Mouse (Mus musculus): ENCODE results near the gene Fam120a. TPM values are rescaled to one million over a fixed set of nuclear protein-coding genes. Genes with fewer than 3 reads are reported as not detected.

The Fam120a gene
- total and polyA plus RNA-seq, 2 experiments from 2014 or later: 10.3 to 76.3 TPM

DNA sequence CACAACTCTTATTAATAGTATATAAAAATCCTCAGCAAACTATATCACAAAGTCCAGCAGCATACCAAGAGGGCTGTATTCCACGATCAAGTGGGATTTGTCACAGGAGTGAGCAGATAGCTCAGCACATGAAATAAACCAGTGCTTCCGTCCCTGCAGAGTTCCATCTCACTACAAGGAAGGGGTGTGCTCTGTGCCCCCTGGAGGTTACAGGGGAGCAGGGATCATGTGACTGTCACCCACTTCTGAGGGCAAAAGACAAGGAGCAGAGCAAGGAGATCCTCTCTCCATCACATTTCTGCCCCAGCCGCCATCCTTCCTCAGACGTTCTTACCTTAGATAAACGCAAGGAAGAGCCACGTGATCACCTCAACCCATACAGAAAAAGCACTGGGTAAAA is 130.3 kb downstream of the Fam120a start:
- ATAC-seq (no peak), DNase-seq (ENCODE audit: low spot score) (no peak)
- Histone ChIP-seq H3K4me2 (ENCODE audit: low read depth, low read length) (no peak overlapping the region), H3K9ac (replicated peaks; ENCODE audit: low read length) (no peak overlapping the region), H3K36me3 (ENCODE audit: insufficient read depth, low read length) (no peaks in the 10 kb centered on the region), H3K27ac (no peak overlapping the region), H3K4me1 (ENCODE audit: insufficient read depth, low read length) (no peaks in the 10 kb centered on the region), H3K27me3 (ENCODE audit: insufficient read depth, low read length) (no peaks in the 10 kb centered on the region), H3K9me3 (ENCODE audit: low read length) (no peaks in the 10 kb centered on the region), H3K4me3 (ENCODE audit: low read length) (no peak overlapping the region)
- WGBS: 90% methylated on average over 6 of the region's 6 CpGs
- TF ChIP-seq CTCF (IDR thresholded peaks at IDR 0.05; ENCODE audit: low read depth): no peak

DNA sequence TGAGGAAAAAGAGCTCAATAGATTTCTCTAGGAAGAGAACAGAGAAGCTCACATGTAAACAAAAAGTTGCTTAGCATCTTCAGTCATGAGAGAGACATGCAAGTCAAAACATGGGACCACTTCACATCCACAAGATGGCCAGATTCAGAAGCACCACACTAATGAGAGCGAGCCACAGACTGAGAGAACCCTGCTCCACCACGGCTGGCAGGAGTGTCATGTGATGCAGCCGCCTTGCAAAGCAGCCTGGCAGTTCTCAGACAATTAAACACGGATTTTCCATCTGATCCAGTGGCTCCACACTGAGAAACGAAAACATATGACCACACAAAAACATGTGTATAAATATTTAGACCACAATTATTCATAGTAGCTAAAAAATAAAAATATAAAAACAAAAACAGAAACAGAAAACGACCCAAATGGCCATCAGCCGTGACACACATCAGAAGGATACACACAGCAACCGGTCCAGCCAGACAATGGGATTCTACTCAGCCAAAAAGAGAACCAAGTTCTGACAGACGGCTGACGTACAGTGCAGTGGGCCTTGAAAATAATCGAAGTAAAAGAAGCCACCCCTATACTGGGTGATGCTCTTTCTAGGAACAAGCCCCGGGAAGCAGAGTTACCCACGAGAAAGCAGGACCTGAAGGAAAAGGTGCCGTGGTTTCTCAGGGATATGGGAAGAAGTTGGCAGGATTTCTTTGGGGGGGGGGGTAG is 137.1 kb downstream of the Fam120a start:
- Histone ChIP-seq H3K4me3 (ENCODE audit: low read length) (no peak overlapping the region), H3K4me2 (ENCODE audit: low read depth, low read length) (no peak overlapping the region), H3K4me1 (ENCODE audit: insufficient read depth, low read length) (no peaks in the 10 kb centered on the region), H3K9me3 (ENCODE audit: low read length) (no peaks in the 10 kb centered on the region), H3K27me3 (ENCODE audit: insufficient read depth, low read length) (no peaks in the 10 kb centered on the region), H3K36me3 (ENCODE audit: insufficient read depth, low read length) (peaks cover 28% of the 10 kb centered on the region; the same call in 1 of the 2 replicates), H3K9ac (replicated peaks; ENCODE audit: low read length) (no peak overlapping the region), H3K27ac (0 out of 2 replicates have a peak overlapping the region, but pooled peaks have one; percentile 11)
- ATAC-seq (peak; percentile 69), DNase-seq (ENCODE audit: low spot score) (peak; percentile 70)
- 0 out of 2 replicates have a peak, but pooled peaks have one; percentile 4 for TF ChIP-seq CTCF (IDR thresholded peaks at IDR 0.05; ENCODE audit: low read depth)
- WGBS: 49% methylated on average over 14 of the region's 14 CpGs

DNA sequence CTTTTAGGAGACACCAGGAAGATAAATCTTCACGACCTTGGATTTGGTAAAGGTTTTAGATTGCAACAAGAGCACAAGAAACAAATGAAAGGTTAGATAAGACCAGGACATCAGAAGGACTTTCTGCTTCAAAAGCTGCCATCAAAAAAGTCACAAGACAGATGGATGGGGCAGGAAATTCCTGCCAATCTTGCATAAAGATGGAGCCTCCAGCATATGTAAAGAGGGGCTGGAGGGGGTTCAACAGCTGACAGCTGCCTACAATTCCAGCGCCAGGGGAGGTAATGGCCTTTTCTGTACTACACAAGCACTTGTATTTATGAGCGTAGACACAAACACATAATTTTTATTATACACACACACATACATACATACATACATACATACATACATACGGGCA is 138.0 kb downstream of the Fam120a start:
- Histone ChIP-seq H3K4me3 (ENCODE audit: low read length) (no peak overlapping the region), H3K4me2 (ENCODE audit: low read depth, low read length) (no peak overlapping the region), H3K36me3 (ENCODE audit: insufficient read depth, low read length) (peaks cover 37% of the 10 kb centered on the region; the same call in 1 of the 2 replicates), H3K9ac (replicated peaks; ENCODE audit: low read length) (no peak overlapping the region), H3K27me3 (ENCODE audit: insufficient read depth, low read length) (no peaks in the 10 kb centered on the region), H3K9me3 (ENCODE audit: low read length) (no peaks in the 10 kb centered on the region), H3K27ac (no peak overlapping the region), H3K4me1 (ENCODE audit: insufficient read depth, low read length) (no peaks in the 10 kb centered on the region)
- TF ChIP-seq CTCF (IDR thresholded peaks at IDR 0.05; ENCODE audit: low read depth): no peak
- WGBS: 74% methylated on average over 4 of the region's 4 CpGs
- peak; percentile 28 for DNase-seq (ENCODE audit: low spot score)
- ATAC-seq: no peak

Other genes with a start within 250 kb of the Fam120a start
- gene Phf2, start 96.9 kb downstream of the Fam120a start, total RNA-seq (2014; rRNA removed): 24.2 and 25.0 TPM in 2 replicates
- 4.7 and 4.8 TPM in 2 replicates for gene Phf2, start 96.9 kb downstream of the Fam120a start, polyA plus RNA-seq (2015; fragmentation: Nextera tagmentation; extraction: Ambion mirVana)
- 63.8 and 68.9 TPM in 2 replicates for gene Wnk2, start 180.0 kb upstream of the Fam120a start, total RNA-seq (2014; rRNA removed)
- 14.5 and 15.1 TPM in 2 replicates for gene Wnk2, start 180.0 kb upstream of the Fam120a start, polyA plus RNA-seq (2015; fragmentation: Nextera tagmentation; extraction: Ambion mirVana)
- 44.1 and 54.4 TPM in 2 replicates for gene Ninj1, start 219.5 kb upstream of the Fam120a start, total RNA-seq (2014; rRNA removed)
- 50.0 and 50.7 TPM in 2 replicates for gene Ninj1, start 219.5 kb upstream of the Fam120a start, polyA plus RNA-seq (2015; fragmentation: Nextera tagmentation; extraction: Ambion mirVana)
- gene Card19, start 248.0 kb upstream of the Fam120a start, total RNA-seq (2014; rRNA removed): 18.4 and 34.8 TPM in 2 replicates
- gene Card19, start 248.0 kb upstream of the Fam120a start, polyA plus RNA-seq (2015; fragmentation: Nextera tagmentation; extraction: Ambion mirVana): 49.6 and 50.8 TPM in 2 replicates

Data from hindbrain, postnatal 0 days (tissue).